Mouse (Mus musculus) olfactory bulb, adult 2 months (tissue): ENCODE measurements around the gene Ksr1.

ENCODE experiments used
- CTCF ChIP-seq: fragments of 200-500 bp; IDR thresholded peaks from 2 replicates; pipeline ENCODE4 v1.5.1; 2012; ENCODE audit warnings: low read depth, mild to moderate bottlenecking, low read length, moderate library complexity; ENCODE audit not compliant: insufficient read depth
- POLR2A ChIP-seq: fragments of 200-500 bp; IDR thresholded peaks from 2 replicates; pipeline ENCODE4 v1.6.1; 2012; ENCODE audit warnings: mild to moderate bottlenecking, low read depth, low read length, moderate library complexity; ENCODE audit not compliant: insufficient read depth

GRCm38 (mm10) chr11:79097736-79098135, 48.5 kb downstream of the Ksr1 start:
- TF ChIP-seq POLR2A (no peak), CTCF (no peak)
